Mouse (Mus musculus) midbrain, postnatal 0 days (tissue): ENCODE measurements at regions not wholly inside any gene's neighbourhood (a gene's known extent, or its start where the extent isn't known, plus 50 kb on each side); places are given as distances from the start of the nearest gene placed in this dataset.

Experiments used
- ATAC-seq: fragments of 200-750 bp; cut with Nextera tagmentation; 2 replicates; pipeline ENCODE4 v1.8.0; 2017; ENCODE audit warnings: moderate number of reproducible peaks, mild to moderate bottlenecking, moderate TSS enrichment, moderate library complexity; ENCODE audit not compliant: low FRiP score
- DNase-seq: peaks from one replicate; pipeline ENCODE4 v3.0.0-alpha.2; 2015; ENCODE audit warnings: low spot score
- H3K27ac ChIP-seq: fragments of 300-500 bp; sonication (generic); 2 replicates; pipeline ENCODE4 v1.5.1; 2014; ENCODE audit warnings: low read depth, mild to moderate bottlenecking, low read length, mixed read lengths
- H3K27me3 ChIP-seq: fragments of 300-500 bp; sonication (generic); 2 replicates; pipeline ENCODE4 v1.6.1; 2014; ENCODE audit warnings: low read length, control low read depth, mixed read lengths; ENCODE audit not compliant: insufficient read depth
- H3K36me3 ChIP-seq: fragments of 300-500 bp; sonication (generic); 2 replicates; pipeline ENCODE4 v1.6.1; 2014; ENCODE audit warnings: low read length, control low read depth, mixed read lengths; ENCODE audit not compliant: insufficient read depth
- H3K4me1 ChIP-seq: fragments of 300-500 bp; sonication (generic); 2 replicates; pipeline ENCODE4 v1.6.1; 2014; ENCODE audit warnings: mild to moderate bottlenecking, control low read depth, antibody characterized with exemption, low read length, mixed read lengths; ENCODE audit not compliant: insufficient read depth
- H3K4me2 ChIP-seq: fragments of 300-500 bp; sonication (generic); 2 replicates; pipeline ENCODE4 v1.6.1; 2014; ENCODE audit warnings: low read depth, mild to moderate bottlenecking, low read length, mixed read lengths; ENCODE audit not compliant: poor library complexity, severe bottlenecking
- H3K4me3 ChIP-seq: fragments of 300-500 bp; sonication (generic); 2 replicates; pipeline ENCODE4 v1.5.1; 2014; ENCODE audit warnings: low read depth, mild to moderate bottlenecking, low read length, moderate library complexity
- H3K9ac ChIP-seq: fragments of 300-500 bp; sonication (generic); replicated peaks from 2 replicates; pipeline ENCODE4 v1.6.1; 2014; ENCODE audit warnings: mild to moderate bottlenecking, low read length, moderate library complexity, mixed read lengths; ENCODE audit not compliant: poor library complexity, severe bottlenecking
- H3K9me3 ChIP-seq: fragments of 300-500 bp; sonication (generic); 2 replicates; pipeline ENCODE4 v1.6.1; 2016; ENCODE audit warnings: low read length, control low read depth
- CTCF ChIP-seq: IDR thresholded peaks from 2 replicates; pipeline ENCODE4 v1.5.1; 2016; ENCODE audit warnings: antibody characterized with exemption, mild to moderate bottlenecking
- WGBS: fragments of 180-500 bp; shearing (Covaris S2); extraction: QIAGEN DNeasy Blood & Tissue Kit; methylation state at CpG from one replicate; pipeline ENCODE4 v1.1.7; 2014; 5-methylcytosine and 5-hydroxymethylcytosine counted together

DNA sequence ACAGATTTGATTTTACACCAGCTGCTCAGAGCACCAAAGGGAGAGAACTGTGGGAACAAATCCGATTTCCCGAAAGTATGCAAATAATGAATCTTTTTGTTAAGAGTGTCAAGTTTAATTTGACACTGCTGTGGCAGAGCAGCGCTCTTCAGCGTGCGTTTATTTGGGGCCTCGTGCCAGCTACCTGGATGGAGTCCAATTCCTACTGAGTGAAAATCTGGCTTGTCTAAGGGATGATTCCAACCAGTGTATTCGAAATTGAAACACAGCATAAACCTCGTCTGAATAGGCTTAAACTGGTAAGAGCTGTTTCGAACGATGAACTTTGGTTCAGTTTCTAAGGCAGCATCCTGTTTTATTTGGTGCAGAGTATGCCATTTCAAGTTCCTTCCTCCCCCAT, 524.1 kb upstream of the 4921530L21Rik start:
- peak; percentile 86 for DNase-seq
- no peaks in the 10 kb centered on the region for H3K4me1 ChIP-seq
- H3K4me3 ChIP-seq, result no peak overlapping the region
- no peaks in the 10 kb centered on the region for H3K27me3 ChIP-seq
- no peaks in the 10 kb centered on the region for H3K36me3 ChIP-seq
- peak; percentile 77 for ATAC-seq
- H3K9me3 ChIP-seq, result no peaks in the 10 kb centered on the region
- WGBS, result 25% methylated on average over 10 of the region's 10 CpGs
- no peak overlapping the region for H3K9ac ChIP-seq
- TF ChIP-seq CTCF, result no peak
- H3K27ac ChIP-seq, result no peak overlapping the region
- H3K4me2 ChIP-seq, result peak overlapping the region; percentile 7; the same call in 1 of the 2 replicates
